Comparison of ENCODE assay signal across 26 mouse cellular contexts in genomic region chr1:118716225-118716624, GRCm38 (mm10).
DNase-seq lines count a peak whose midpoint lies in the region; ATAC-seq lines count a peak whose summit lies in the region.
"Had no signal": no experiment of that assay in that cellular context is flagged by ENCODE, and none has a peak within 500 bp of the region (broad histone marks: within the 10 kb centered on the region; RNA-seq: fewer than 3 reads in every experiment).

No protein-coding gene starts in this region.

- no peak overlapping the region for H3K4me3 ChIP-seq in intestine, embryonic 15.5 days (replicated peaks)
- H3K4me3 ChIP-seq: embryonic facial prominence, embryonic 12.5 days; embryonic facial prominence, embryonic 15.5 days; forebrain, embryonic 12.5 days; forebrain, embryonic 15.5 days; heart, adult 2 months; heart, embryonic 10.5 days; heart, embryonic 13.5 days had no signal

- H3K27ac ChIP-seq in intestine, embryonic 15.5 days = no peak overlapping the region
- H3K27ac ChIP-seq: embryonic facial prominence, embryonic 12.5 days; embryonic facial prominence, embryonic 15.5 days; forebrain, embryonic 12.5 days; forebrain, embryonic 15.5 days; heart, adult 2 months; heart, embryonic 10.5 days; heart, embryonic 13.5 days; hindbrain, embryonic 14.5 days; hindbrain, postnatal 0 days had no signal

- H3K36me3 ChIP-seq in intestine, embryonic 15.5 days = no peaks in the 10 kb centered on the region
- H3K36me3 ChIP-seq: embryonic facial prominence, embryonic 12.5 days; embryonic facial prominence, embryonic 15.5 days; forebrain, embryonic 12.5 days; forebrain, embryonic 15.5 days; heart, embryonic 10.5 days; heart, embryonic 13.5 days had no signal

- H3K27me3 ChIP-seq in intestine, embryonic 15.5 days (replicated peaks) = no peaks in the 10 kb centered on the region
- H3K27me3 ChIP-seq: embryonic facial prominence, embryonic 12.5 days; embryonic facial prominence, embryonic 15.5 days; forebrain, embryonic 12.5 days; forebrain, embryonic 15.5 days; heart, embryonic 13.5 days had no signal

- 66% methylated on average over 1 of the region's 1 CpGs for WGBS in intestine, embryonic 15.5 days

- H3K9ac ChIP-seq in intestine, embryonic 15.5 days = no peak overlapping the region
- H3K9ac ChIP-seq: embryonic facial prominence, embryonic 12.5 days; embryonic facial prominence, embryonic 15.5 days; forebrain, embryonic 12.5 days; forebrain, embryonic 15.5 days; heart, embryonic 13.5 days; hindbrain, embryonic 14.5 days had no signal

- no peaks in the 10 kb centered on the region for H3K4me1 ChIP-seq in intestine, embryonic 15.5 days (replicated peaks)
- H3K4me1 ChIP-seq: embryonic facial prominence, embryonic 12.5 days; embryonic facial prominence, embryonic 15.5 days; forebrain, embryonic 12.5 days; forebrain, embryonic 15.5 days; heart, embryonic 10.5 days; heart, embryonic 13.5 days had no signal

- DNase-seq in layer of hippocampus, adult 9-11 months = peak; percentile 7
- DNase-seq in layer of hippocampus, postnatal 25 days (ENCODE audit: extremely low spot score in 1 of 2, low spot score in 1 of 2) = no peak
- peak; percentile 23 for DNase-seq in NIH3T3 (ENCODE audit: low read depth)
- peak; percentile 67 for DNase-seq in fibroblast of lung, adult 2 months (ENCODE audit: low read depth)
- DNase-seq: adrenal gland, adult 8-10 months; adrenal gland, postnatal 25 days; cerebellum, adult 18-20 months; cerebellum, adult 9-10 months; cerebellum, postnatal 25 days; gastrocnemius, postnatal 10 days; gastrocnemius, postnatal 36 days; heart, adult 2 months; heart, postnatal 14 days; heart, postnatal 4 days had no signal

- ATAC-seq in frontal cortex, adult (ENCODE audit: low TSS enrichment) = no peak
- ATAC-seq in intestine, embryonic 15.5 days = no peak
- ATAC-seq: activated CD4-positive, CD25-positive, alpha-beta regulatory T cell, adult 4 months; forebrain, embryonic 15.5 days; hindbrain, postnatal 0 days; inflammation-experienced regulatory T-cells, adult 6 months had no signal

- no peak overlapping the region for H3K4me2 ChIP-seq in intestine, embryonic 15.5 days (replicated peaks)
- H3K4me2 ChIP-seq: embryonic facial prominence, embryonic 12.5 days; embryonic facial prominence, embryonic 15.5 days; forebrain, embryonic 12.5 days; forebrain, embryonic 15.5 days; heart, embryonic 13.5 days; hindbrain, embryonic 14.5 days had no signal

- no peaks in the 10 kb centered on the region for H3K9me3 ChIP-seq in intestine, embryonic 15.5 days
- H3K9me3 ChIP-seq: embryonic facial prominence, embryonic 12.5 days; embryonic facial prominence, embryonic 15.5 days; forebrain, embryonic 12.5 days; forebrain, embryonic 15.5 days; heart, embryonic 10.5 days had no signal

Comparison
In these comparisons a context has a peak if more than half of its experiments do, and no peak if none do; other contexts are left out.
1. DNase-seq: peak in layer of hippocampus, adult 9-11 months (single experiment), NIH3T3 (single experiment) and fibroblast of lung, adult 2 months (single experiment); none in layer of hippocampus, postnatal 25 days (0 of 2).